Mouse (Mus musculus): Measurements from ENCODE around the gene Nlrc5. TPM values are rescaled to one million over a fixed set of nuclear protein-coding genes. Genes with fewer than 3 reads are reported as not detected.

Nlrc5 gene
- polyA plus RNA-seq, 1 experiment, result 0.16 TPM

- Histone ChIP-seq H3K4me3 (ENCODE audit: insufficient read depth, poor library complexity, severe bottlenecking) (no peak overlapping the region), H3K79me2 (ENCODE audit: control insufficient read depth, insufficient read depth) (no peaks in the 10 kb centered on the region), H3K27me3 (ENCODE audit: control insufficient read depth, insufficient read depth, insufficient read length) (no peaks in the 10 kb centered on the region), H3K79me3 (ENCODE audit: low read depth) (no peaks in the 10 kb centered on the region), H3K36me3 (ENCODE audit: control insufficient read depth, insufficient read depth) (peaks cover 9% of the 10 kb centered on the region), H3ac (ENCODE audit: control insufficient read depth, insufficient read length, low read depth) (no peak overlapping the region)
- TF ChIP-seq MYOD1 (IDR thresholded peaks at IDR 0.05; ENCODE audit: control insufficient read depth, insufficient read length, low read depth) (no peak), MYOG (IDR thresholded peaks at IDR 0.05; ENCODE audit: control insufficient read depth, extremely low read depth, insufficient read length) (no peak), FOSL1 (IDR thresholded peaks at IDR 0.05; ENCODE audit: insufficient read depth, low read length, poor library complexity, severe bottlenecking) (no peak), MAX (IDR thresholded peaks at IDR 0.05) (no peak), CTCF (IDR thresholded peaks at IDR 0.05; ENCODE audit: control insufficient read depth, insufficient read depth, insufficient read length) (no peak), USF1 (IDR thresholded peaks at IDR 0.05; ENCODE audit: low read depth) (no peak), CEBPB (IDR thresholded peaks at IDR 0.05; ENCODE audit: low read depth) (no peak)
These were observed 115.8 kb downstream of the Nlrc5 start for GRCm38 (mm10) chr8:94549998-94550397.

GRCm38 (mm10) chr8:94551471-94552422 is 117.6 kb downstream of the Nlrc5 start:
- Histone ChIP-seq H3K4me3 (ENCODE audit: insufficient read depth, poor library complexity, severe bottlenecking) (no peak overlapping the region), H3K79me2 (ENCODE audit: control insufficient read depth, insufficient read depth) (no peaks in the 10 kb centered on the region), H3K27me3 (ENCODE audit: control insufficient read depth, insufficient read depth, insufficient read length) (no peaks in the 10 kb centered on the region), H3ac (ENCODE audit: control insufficient read depth, insufficient read length, low read depth) (no peak overlapping the region), H3K79me3 (ENCODE audit: low read depth) (no peaks in the 10 kb centered on the region), H3K36me3 (ENCODE audit: control insufficient read depth, insufficient read depth) (peaks cover 9% of the 10 kb centered on the region)
- TF ChIP-seq USF1 (IDR thresholded peaks at IDR 0.05; ENCODE audit: low read depth) (no peak), FOSL1 (IDR thresholded peaks at IDR 0.05; ENCODE audit: insufficient read depth, low read length, poor library complexity, severe bottlenecking) (peak; percentile 97), MYOD1 (IDR thresholded peaks at IDR 0.05; ENCODE audit: control insufficient read depth, insufficient read length, low read depth) (peak; percentile 48)

- Histone ChIP-seq H3K79me2 (ENCODE audit: control insufficient read depth, insufficient read depth) (no peaks in the 10 kb centered on the region), H3K27me3 (ENCODE audit: control insufficient read depth, insufficient read depth, insufficient read length) (no peaks in the 10 kb centered on the region), H3K4me3 (ENCODE audit: insufficient read depth, poor library complexity, severe bottlenecking) (no peak overlapping the region), H3K79me3 (ENCODE audit: low read depth) (no peaks in the 10 kb centered on the region), H3K36me3 (ENCODE audit: control insufficient read depth, insufficient read depth) (peaks cover 6% of the 10 kb centered on the region), H3ac (ENCODE audit: control insufficient read depth, insufficient read length, low read depth) (no peak overlapping the region)
- TF ChIP-seq FOSL1 (IDR thresholded peaks at IDR 0.05; ENCODE audit: insufficient read depth, low read length, poor library complexity, severe bottlenecking), result no peak
- TF ChIP-seq MYOG (IDR thresholded peaks at IDR 0.05; ENCODE audit: control insufficient read depth, extremely low read depth, insufficient read length), result no peak
- TF ChIP-seq USF1 (IDR thresholded peaks at IDR 0.05; ENCODE audit: low read depth), result no peak
- no peak for TF ChIP-seq MAX (IDR thresholded peaks at IDR 0.05)
- TF ChIP-seq CEBPB (IDR thresholded peaks at IDR 0.05; ENCODE audit: low read depth), result no peak
- no peak for TF ChIP-seq CTCF (IDR thresholded peaks at IDR 0.05; ENCODE audit: control insufficient read depth, insufficient read depth, insufficient read length)
- TF ChIP-seq MYOD1 (IDR thresholded peaks at IDR 0.05; ENCODE audit: control insufficient read depth, insufficient read length, low read depth), result no peak
These were observed 118.5 kb downstream of the Nlrc5 start for GRCm38 (mm10) chr8:94552696-94553095.

- H3ac ChIP-seq (ENCODE audit: control insufficient read depth, insufficient read length, low read depth), result no peak overlapping the region
- no peaks in the 10 kb centered on the region for H3K79me2 ChIP-seq (ENCODE audit: control insufficient read depth, insufficient read depth)
- no peaks in the 10 kb centered on the region for H3K27me3 ChIP-seq (ENCODE audit: control insufficient read depth, insufficient read depth, insufficient read length)
- no peak overlapping the region for H3K4me3 ChIP-seq (ENCODE audit: insufficient read depth, poor library complexity, severe bottlenecking)
- peaks cover 17% of the 10 kb centered on the region for H3K36me3 ChIP-seq (ENCODE audit: control insufficient read depth, insufficient read depth)
- no peaks in the 10 kb centered on the region for H3K79me3 ChIP-seq (ENCODE audit: low read depth)
- TF ChIP-seq MAX (IDR thresholded peaks at IDR 0.05) (no peak), CEBPB (IDR thresholded peaks at IDR 0.05; ENCODE audit: low read depth) (no peak), FOSL1 (IDR thresholded peaks at IDR 0.05; ENCODE audit: insufficient read depth, low read length, poor library complexity, severe bottlenecking) (no peak), USF1 (IDR thresholded peaks at IDR 0.05; ENCODE audit: low read depth) (no peak), CTCF (IDR thresholded peaks at IDR 0.05; ENCODE audit: control insufficient read depth, insufficient read depth, insufficient read length) (no peak), MYOD1 (IDR thresholded peaks at IDR 0.05; ENCODE audit: control insufficient read depth, insufficient read length, low read depth) (no peak), MYOG (IDR thresholded peaks at IDR 0.05; ENCODE audit: control insufficient read depth, extremely low read depth, insufficient read length) (no peak)
These were observed 123.1 kb downstream of the Nlrc5 start for GRCm38 (mm10) chr8:94557281-94557680.

GRCm38 (mm10) chr8:94561256-94561655 is 127.1 kb downstream of the Nlrc5 start:
- Histone ChIP-seq H3K79me3 (ENCODE audit: low read depth) (no peaks in the 10 kb centered on the region), H3ac (ENCODE audit: control insufficient read depth, insufficient read length, low read depth) (no peak overlapping the region), H3K4me3 (ENCODE audit: insufficient read depth, poor library complexity, severe bottlenecking) (no peak overlapping the region), H3K79me2 (ENCODE audit: control insufficient read depth, insufficient read depth) (no peaks in the 10 kb centered on the region), H3K36me3 (ENCODE audit: control insufficient read depth, insufficient read depth) (peaks cover 20% of the 10 kb centered on the region), H3K27me3 (ENCODE audit: control insufficient read depth, insufficient read depth, insufficient read length) (no peaks in the 10 kb centered on the region)
- TF ChIP-seq CEBPB (IDR thresholded peaks at IDR 0.05; ENCODE audit: low read depth), result no peak
- TF ChIP-seq MAX (IDR thresholded peaks at IDR 0.05), result no peak
- no peak for TF ChIP-seq MYOD1 (IDR thresholded peaks at IDR 0.05; ENCODE audit: control insufficient read depth, insufficient read length, low read depth)
- TF ChIP-seq USF1 (IDR thresholded peaks at IDR 0.05; ENCODE audit: low read depth), result no peak
- no peak for TF ChIP-seq MYOG (IDR thresholded peaks at IDR 0.05; ENCODE audit: control insufficient read depth, extremely low read depth, insufficient read length)
- no peak for TF ChIP-seq FOSL1 (IDR thresholded peaks at IDR 0.05; ENCODE audit: insufficient read depth, low read length, poor library complexity, severe bottlenecking)
- no peak for TF ChIP-seq CTCF (IDR thresholded peaks at IDR 0.05; ENCODE audit: control insufficient read depth, insufficient read depth, insufficient read length)
